Mouse (Mus musculus) heart, embryonic 14.5 days (tissue): Measurements from ENCODE around the gene Prpf19. TPM values are rescaled to one million over a fixed set of nuclear protein-coding genes. Genes with fewer than 3 reads are reported as not detected.

Experiments used
- ATAC-seq: fragments of 200-750 bp; cut with Nextera tagmentation; 2 replicates; pipeline ENCODE4 v1.8.0; 2017; ENCODE audit warnings: low read depth, moderate TSS enrichment; ENCODE audit not compliant: insufficient number of reproducible peaks, insufficient read depth, low FRiP score
- H3K27ac ChIP-seq, 2 experiments: fragments of 200-500 bp in 1 of 2; fragments of 300-500 bp in 1 of 2; sonication (generic) in 1 of 2; replicated peaks in 1 of 2; 2 replicates each; pipeline ENCODE4 v1.5.1; 2012 to 2014; ENCODE audit warnings: low read depth in 2 of 2, low read length in 2 of 2, control low read depth in 1 of 2, mild to moderate bottlenecking in 1 of 2, mixed read lengths in 1 of 2; ENCODE audit not compliant: control insufficient read depth in 1 of 2, insufficient read depth in 1 of 2
- H3K27me3 ChIP-seq: fragments of 300-500 bp; sonication (generic); 2 replicates; pipeline ENCODE4 v1.6.1; 2014; ENCODE audit warnings: mild to moderate bottlenecking, low read length, control low read depth; ENCODE audit not compliant: control insufficient read depth, insufficient read depth
- H3K36me3 ChIP-seq: fragments of 300-500 bp; sonication (generic); 2 replicates; pipeline ENCODE4 v1.6.1; 2014; ENCODE audit warnings: mild to moderate bottlenecking, control low read depth, low read length, mixed read lengths; ENCODE audit not compliant: control insufficient read depth, insufficient read depth
- H3K4me1 ChIP-seq, 2 experiments: fragments of 200-500 bp in 1 of 2; fragments of 300-500 bp in 1 of 2; sonication (generic) in 1 of 2; 2 replicates each; pipeline ENCODE4 v1.6.1; 2012 to 2014; ENCODE audit warnings: low read length in 2 of 2, control low read depth in 1 of 2, mixed read lengths in 1 of 2; ENCODE audit not compliant: control insufficient read depth in 2 of 2, insufficient read depth in 2 of 2
- H3K4me2 ChIP-seq: fragments of 300-500 bp; sonication (generic); 2 replicates; pipeline ENCODE4 v1.6.1; 2014; ENCODE audit warnings: mild to moderate bottlenecking, low read length
- H3K4me3 ChIP-seq, 2 experiments: fragments of 200-500 bp in 1 of 2; fragments of 300-500 bp in 1 of 2; sonication (generic) in 1 of 2; 2 replicates each; pipeline ENCODE4 v1.5.1; 2012 to 2014; ENCODE audit warnings: low read length in 2 of 2, mild to moderate bottlenecking in 2 of 2, control low read depth in 1 of 2, low read depth in 1 of 2, moderate library complexity in 1 of 2; ENCODE audit not compliant: control insufficient read depth in 1 of 2, insufficient read depth in 1 of 2
- H3K9ac ChIP-seq: fragments of 300-500 bp; sonication (generic); 2 replicates; pipeline ENCODE4 v1.6.1; 2014; ENCODE audit warnings: mild to moderate bottlenecking, low read length
- H3K9me3 ChIP-seq: fragments of 300-500 bp; sonication (generic); 2 replicates; pipeline ENCODE4 v1.6.1; 2016; ENCODE audit warnings: low read length, control low read depth; ENCODE audit not compliant: control insufficient read depth
- WGBS: fragments of 180-500 bp; shearing (Covaris S2); extraction: QIAGEN DNeasy Blood & Tissue Kit; methylation state at CpG from one replicate; pipeline ENCODE4 v1.1.7; 2014; 5-methylcytosine and 5-hydroxymethylcytosine counted together
- polyA plus RNA-seq: library from polyadenylated mRNA; unstranded; fragments of >200 nt; fragmentation: Nextera tagmentation; extraction: Ambion mirVana; gene quantifications from 2 replicates; pipeline ENCODE4 v1.2.1, GENCODE M21; 2014

Gene Prpf19
- polyA plus RNA-seq, 1 experiment from 2014 or later, result 32.0 TPM

- peaks cover 4% of the 10 kb centered on the region; the same call in 1 of the 2 replicates for H3K27me3 ChIP-seq
- no peak overlapping the region for H3K4me2 ChIP-seq
- peaks cover 15 to 23% of the 10 kb centered on the region in 2 experiments for H3K4me1 ChIP-seq
- H3K36me3 ChIP-seq, result peaks cover 24% of the 10 kb centered on the region
- no peaks in the 10 kb centered on the region for H3K9me3 ChIP-seq
- 25% methylated on average over 3 of the region's 3 CpGs for WGBS
- H3K9ac ChIP-seq, result no peak overlapping the region
- H3K4me3 ChIP-seq, result no peak overlapping the region
- ATAC-seq, result no peak
- H3K27ac ChIP-seq, result no peak overlapping the region
These were observed 43.7 kb downstream of the Prpf19 start for GRCm38 (mm10) chr19:10938771-10939170.

- Histone ChIP-seq H3K9ac (peak overlapping the region; percentile 71), H3K4me1 (peaks cover 11 to 17% of the 10 kb centered on the region in 2 experiments), H3K9me3 (no peaks in the 10 kb centered on the region), H3K27ac (no peak overlapping the region), H3K36me3 (peaks cover 38% of the 10 kb centered on the region), H3K4me3 (peak overlapping the region; percentile 34 to 35), H3K4me2 (peak overlapping the region; percentile 73), H3K27me3 (peaks cover 4% of the 10 kb centered on the region; the same call in 1 of the 2 replicates)
- 17% methylated on average over 37 of the region's 37 CpGs for WGBS
- peak; percentile 61; the same call in 1 of the 2 replicates for ATAC-seq
These were observed 45.2 kb downstream of the Prpf19 start for GRCm38 (mm10) chr19:10940097-10940800.

- H3K9me3 ChIP-seq, result no peaks in the 10 kb centered on the region
- peaks cover 45% of the 10 kb centered on the region for H3K36me3 ChIP-seq
- H3K4me2 ChIP-seq, result peak overlapping the region; percentile 73
- H3K4me1 ChIP-seq, result peaks cover 11 to 17% of the 10 kb centered on the region in 2 experiments
- 4% methylated on average over 40 of the region's 40 CpGs for WGBS
- ATAC-seq, result peak; percentile 22; the same call in 1 of the 2 replicates
- peaks cover 4% of the 10 kb centered on the region; the same call in 1 of the 2 replicates for H3K27me3 ChIP-seq
- peak overlapping the region; percentile 71 for H3K9ac ChIP-seq
- peak overlapping the region; percentile 34 to 35 for H3K4me3 ChIP-seq
- no peak overlapping the region for H3K27ac ChIP-seq
These were observed 45.9 kb downstream of the Prpf19 start for GRCm38 (mm10) chr19:10940801-10941457.

GRCm38 (mm10) chr19:10943955-10944354, 48.9 kb downstream of the Prpf19 start:
- H3K27me3 ChIP-seq, result peaks cover 4% of the 10 kb centered on the region; the same call in 1 of the 2 replicates
- ATAC-seq, result no peak
- WGBS, result 82% methylated on average over 3 of the region's 3 CpGs
- no peak overlapping the region for H3K27ac ChIP-seq
- no peak overlapping the region for H3K4me2 ChIP-seq
- no peak overlapping the region for H3K9ac ChIP-seq
- H3K9me3 ChIP-seq, result no peaks in the 10 kb centered on the region
- peaks cover 14 to 26% of the 10 kb centered on the region in 2 experiments for H3K4me1 ChIP-seq
- no peak overlapping the region for H3K4me3 ChIP-seq
- H3K36me3 ChIP-seq, result peaks cover 48% of the 10 kb centered on the region

- Histone ChIP-seq H3K27me3 (0 out of 2 replicates have a peak, but pooled peaks cover under 1% of the 10 kb centered on the region), H3K4me2 (peak overlapping the region; percentile 99; the same call in 1 of the 2 replicates), H3K4me3 (no peak overlapping the region), H3K27ac (no peak overlapping the region), H3K9ac (0 out of 2 replicates have a peak overlapping the region, but pooled peaks have one; percentile 86), H3K9me3 (no peaks in the 10 kb centered on the region), H3K4me1 (peaks cover 7 to 24% of the 10 kb centered on the region in 2 experiments), H3K36me3 (peaks cover 47% of the 10 kb centered on the region)
- ATAC-seq, result no peak
- WGBS, result 71% methylated on average over 3 of the region's 3 CpGs
These were observed 51.5 kb downstream of the Prpf19 start for GRCm38 (mm10) chr19:10946506-10946905.

- no peak for ATAC-seq
These were observed 52.2 kb downstream of the Prpf19 start for GRCm38 (mm10) chr19:10947219-10947618.

GRCm38 (mm10) chr19:10948416-10948815, 53.4 kb downstream of the Prpf19 start:
- 0% methylated on average over 20 of the region's 20 CpGs for WGBS
- H3K9me3 ChIP-seq, result no peaks in the 10 kb centered on the region
- no peaks in the 10 kb centered on the region for H3K27me3 ChIP-seq
- H3K4me2 ChIP-seq, result peak overlapping the region; percentile 99
- no peak for ATAC-seq
- H3K4me1 ChIP-seq, result peaks cover 23 to 40% of the 10 kb centered on the region in 2 experiments
- H3K36me3 ChIP-seq, result peaks cover 28% of the 10 kb centered on the region
- peak overlapping the region; percentile 73 to 84 for H3K4me3 ChIP-seq
- peak overlapping the region; percentile 86 for H3K9ac ChIP-seq
- no peak overlapping the region for H3K27ac ChIP-seq

More at GRCm38 (mm10) chr19:10947219-10947618, 52.2 kb downstream of the Prpf19 start:
- Histone ChIP-seq H3K36me3 (peaks cover 40% of the 10 kb centered on the region), H3K27ac (no peak overlapping the region), H3K4me3 (peak overlapping the region in 1 of 2 experiments; percentile 73; a peak in 2 of 4 replicates), H3K9ac (peak overlapping the region; percentile 86), H3K27me3 (no peaks in the 10 kb centered on the region), H3K9me3 (no peaks in the 10 kb centered on the region), H3K4me1 (peaks cover 14 to 31% of the 10 kb centered on the region in 2 experiments), H3K4me2 (peak overlapping the region; percentile 99)
- 85% methylated on average over 5 of the region's 5 CpGs for WGBS
